Mouse (Mus musculus): ENCODE measurements around the gene Mei1. TPM values are rescaled to one million over a fixed set of nuclear protein-coding genes. Genes with fewer than 3 reads are reported as not detected.

Mei1 gene
- polyA plus RNA-seq, 1 experiment from 2014 or later = 0.09 TPM

DNA sequence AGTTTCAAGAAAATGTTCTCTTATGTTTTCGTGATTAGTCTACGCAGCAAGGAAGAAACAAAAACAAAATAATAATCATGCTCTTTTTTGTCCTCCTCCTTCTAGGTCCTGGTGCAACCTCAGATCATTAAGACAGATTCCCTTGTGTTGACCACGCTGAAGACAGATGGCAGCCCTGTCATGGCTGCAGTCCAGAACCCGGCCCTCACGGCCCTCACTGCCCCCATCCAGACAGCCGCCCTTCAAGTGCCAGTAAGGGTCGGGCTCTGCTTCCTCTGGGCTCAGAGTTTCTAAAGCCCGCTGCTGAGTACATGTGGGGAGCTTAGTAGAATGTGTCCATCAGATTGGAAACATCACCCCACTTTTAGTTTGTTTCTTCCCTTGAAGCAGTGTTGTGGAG lies 102.9 kb downstream of the Mei1 start:
- Histone ChIP-seq H3K36me3 (ENCODE audit: insufficient read depth, low read length) (peaks cover 63% of the 10 kb centered on the region), H3K4me1 (replicated peaks; ENCODE audit: insufficient read depth, low read length) (peaks cover 11% of the 10 kb centered on the region), H3K9ac (ENCODE audit: low read depth, low read length) (no peak overlapping the region), H3K27ac (no peak overlapping the region), H3K9me3 (replicated peaks; ENCODE audit: low read length) (no peaks in the 10 kb centered on the region), H3K4me3 (replicated peaks; ENCODE audit: low read depth, low read length) (no peak overlapping the region), H3K4me2 (ENCODE audit: low read length) (no peak overlapping the region), H3K27me3 (ENCODE audit: insufficient read depth, low read length) (no peaks in the 10 kb centered on the region)
- ATAC-seq (replicated peaks; ENCODE audit: low FRiP score, low read depth) (no peak), DNase-seq (ENCODE audit: low spot score) (no peak)
- TF ChIP-seq CTCF (IDR thresholded peaks at IDR 0.05; ENCODE audit: low read depth) = no peak
- WGBS = 68% methylated on average over 8 of the region's 8 CpGs

DNA sequence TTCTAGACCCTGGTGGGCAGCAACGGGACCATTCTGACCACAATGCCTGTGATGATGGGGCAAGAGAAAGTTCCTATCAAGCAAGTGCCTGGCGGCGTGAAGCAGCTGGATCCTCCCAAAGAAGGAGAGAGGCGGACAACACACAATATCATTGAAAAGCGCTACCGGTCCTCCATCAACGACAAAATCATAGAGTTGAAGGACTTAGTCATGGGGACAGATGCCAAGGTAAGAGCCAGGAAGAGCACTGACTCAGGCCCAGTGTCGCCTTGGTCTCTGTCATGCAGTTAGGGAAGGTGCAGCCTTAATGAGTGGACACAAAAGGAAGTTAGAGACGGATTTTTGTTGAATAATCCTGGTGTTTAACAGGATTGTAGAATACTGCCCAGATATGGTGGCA lies 105.3 kb downstream of the Mei1 start:
- Histone ChIP-seq H3K9ac (ENCODE audit: low read depth, low read length) (no peak overlapping the region), H3K4me2 (ENCODE audit: low read length) (no peak overlapping the region), H3K27me3 (ENCODE audit: insufficient read depth, low read length) (no peaks in the 10 kb centered on the region), H3K4me3 (replicated peaks; ENCODE audit: low read depth, low read length) (no peak overlapping the region), H3K4me1 (replicated peaks; ENCODE audit: insufficient read depth, low read length) (no peaks in the 10 kb centered on the region), H3K36me3 (ENCODE audit: insufficient read depth, low read length) (peaks cover 80% of the 10 kb centered on the region), H3K9me3 (replicated peaks; ENCODE audit: low read length) (no peaks in the 10 kb centered on the region), H3K27ac (no peak overlapping the region)
- 93% methylated on average over 9 of the region's 9 CpGs for WGBS
- ATAC-seq (replicated peaks; ENCODE audit: low FRiP score, low read depth) (no peak), DNase-seq (ENCODE audit: low spot score) (no peak)
- TF ChIP-seq CTCF (IDR thresholded peaks at IDR 0.05; ENCODE audit: low read depth) = no peak

Other genes starting within 250 kb of the Mei1 start
- 22.5 and 27.7 TPM in 2 replicates for gene Tob2, start 211.2 kb upstream of the Mei1 start, polyA plus RNA-seq (2015; fragmentation: Nextera tagmentation; extraction: Ambion mirVana)
- 103 and 110 TPM in 2 replicates for gene Phf5a, start 198.1 kb upstream of the Mei1 start, polyA plus RNA-seq (2015; fragmentation: Nextera tagmentation; extraction: Ambion mirVana)
- gene Aco2, start 197.7 kb upstream of the Mei1 start, polyA plus RNA-seq (2015; fragmentation: Nextera tagmentation; extraction: Ambion mirVana) = 263 and 285 TPM in 2 replicates
- gene Polr3h, start 143.8 kb upstream of the Mei1 start, polyA plus RNA-seq (2015; fragmentation: Nextera tagmentation; extraction: Ambion mirVana) = 122 and 129 TPM in 2 replicates
- 20.4 and 23.1 TPM in 2 replicates for gene Csdc2, start 133.2 kb upstream of the Mei1 start, polyA plus RNA-seq (2015; fragmentation: Nextera tagmentation; extraction: Ambion mirVana)
- 27.1 and 27.8 TPM in 2 replicates for gene Pmm1, start 109.1 kb upstream of the Mei1 start, polyA plus RNA-seq (2015; fragmentation: Nextera tagmentation; extraction: Ambion mirVana)
- not detected in 2 replicates for gene 1700029P11Rik, start 89.5 kb upstream of the Mei1 start, polyA plus RNA-seq (2015; fragmentation: Nextera tagmentation; extraction: Ambion mirVana)
- 45.2 and 53.6 TPM in 2 replicates for gene Xrcc6, start 82.2 kb upstream of the Mei1 start, polyA plus RNA-seq (2015; fragmentation: Nextera tagmentation; extraction: Ambion mirVana)
- 21.1 and 23.3 TPM in 2 replicates for gene Desi1, start 36.1 kb upstream of the Mei1 start, polyA plus RNA-seq (2015; fragmentation: Nextera tagmentation; extraction: Ambion mirVana)
- 215 and 225 TPM in 2 replicates for gene Snu13, start 22.4 kb upstream of the Mei1 start, polyA plus RNA-seq (2015; fragmentation: Nextera tagmentation; extraction: Ambion mirVana)
- gene 4930407I10Rik, start 10.8 kb upstream of the Mei1 start, polyA plus RNA-seq (2015; fragmentation: Nextera tagmentation; extraction: Ambion mirVana) = not detected in 2 replicates
- 10.7 and 11.9 TPM in 2 replicates for gene Ccdc134, start 57.9 kb downstream of the Mei1 start, polyA plus RNA-seq (2015; fragmentation: Nextera tagmentation; extraction: Ambion mirVana)
- 89.0 and 98.5 TPM in 2 replicates for gene Srebf2, start 77.2 kb downstream of the Mei1 start, polyA plus RNA-seq (2015; fragmentation: Nextera tagmentation; extraction: Ambion mirVana)
- 0.66 and 0.96 TPM in 2 replicates for gene Shisa8, start 142.8 kb downstream of the Mei1 start, polyA plus RNA-seq (2015; fragmentation: Nextera tagmentation; extraction: Ambion mirVana)
- gene Tnfrsf13c, start 154.4 kb downstream of the Mei1 start, polyA plus RNA-seq (2015; fragmentation: Nextera tagmentation; extraction: Ambion mirVana) = 0.09 TPM in 1 of 2 replicates, not detected in the other
- 45.0 and 46.4 TPM in 2 replicates for gene Cenpm, start 174.8 kb downstream of the Mei1 start, polyA plus RNA-seq (2015; fragmentation: Nextera tagmentation; extraction: Ambion mirVana)
- gene 1500009C09Rik, start 182.4 kb downstream of the Mei1 start, polyA plus RNA-seq (2015; fragmentation: Nextera tagmentation; extraction: Ambion mirVana) = not detected in 2 replicates
- 4.2 and 4.8 TPM in 2 replicates for gene Sept3, start 204.9 kb downstream of the Mei1 start, polyA plus RNA-seq (2015; fragmentation: Nextera tagmentation; extraction: Ambion mirVana)
- 0.11 and 0.31 TPM in 2 replicates for gene Wbp2nl, start 229.0 kb downstream of the Mei1 start, polyA plus RNA-seq (2015; fragmentation: Nextera tagmentation; extraction: Ambion mirVana)

All from kidney, postnatal 0 days (tissue).